Mouse (Mus musculus) limb, embryonic 13.5 days (tissue): ENCODE data around the gene Wdr27. TPM values are rescaled to one million over a fixed set of nuclear protein-coding genes. Genes with fewer than 3 reads are reported as not detected.

Experiments
- ATAC-seq: fragments of 200-750 bp; cut with Nextera tagmentation; 2 replicates; pipeline ENCODE4 v1.8.0; 2017; ENCODE audit warnings: low read depth, moderate number of reproducible peaks, moderate TSS enrichment; ENCODE audit not compliant: low FRiP score
- H3K27ac ChIP-seq: fragments of 300-500 bp; sonication (generic); 2 replicates; pipeline ENCODE4 v1.5.1; 2015; ENCODE audit warnings: inconsistent platforms, mild to moderate bottlenecking, moderate library complexity
- H3K27me3 ChIP-seq: fragments of 300-500 bp; sonication (generic); 2 replicates; pipeline ENCODE4 v1.6.1; 2015; ENCODE audit warnings: mild to moderate bottlenecking, inconsistent platforms
- H3K36me3 ChIP-seq: fragments of 300-500 bp; sonication (generic); 2 replicates; pipeline ENCODE4 v1.6.1; 2015; ENCODE audit warnings: inconsistent platforms, mild to moderate bottlenecking, moderate library complexity
- H3K4me1 ChIP-seq: fragments of 300-500 bp; sonication (generic); 2 replicates; pipeline ENCODE4 v1.6.1; 2015; ENCODE audit warnings: inconsistent platforms
- H3K4me2 ChIP-seq: fragments of 300-500 bp; sonication (generic); replicated peaks from 2 replicates; pipeline ENCODE4 v1.6.1; 2015; ENCODE audit warnings: inconsistent platforms, mild to moderate bottlenecking, moderate library complexity
- H3K4me3 ChIP-seq: fragments of 300-500 bp; sonication (generic); 2 replicates; pipeline ENCODE4 v1.5.1; 2015; ENCODE audit warnings: moderate library complexity, mild to moderate bottlenecking, inconsistent platforms
- H3K9ac ChIP-seq: fragments of 300-500 bp; sonication (generic); 2 replicates; pipeline ENCODE4 v1.6.1; 2015; ENCODE audit warnings: mild to moderate bottlenecking, inconsistent platforms
- H3K9me3 ChIP-seq: fragments of 300-500 bp; sonication (generic); 2 replicates; pipeline ENCODE4 v1.6.1; 2016; ENCODE audit warnings: inconsistent platforms
- WGBS: fragments of 180-500 bp; shearing (Covaris S2); methylation state at CpG from one replicate; pipeline ENCODE4 v1.1.7; 2015; 5-methylcytosine and 5-hydroxymethylcytosine counted together
- polyA plus RNA-seq: library from polyadenylated mRNA; unstranded; fragments of >200 nt; fragmentation: Nextera tagmentation; extraction: Ambion mirVana; gene quantifications from 2 replicates; pipeline ENCODE4 v1.2.1, GENCODE M21; 2015

Gene Wdr27
- polyA plus RNA-seq, 1 experiment from 2014 or later = 5.6 TPM

DNA sequence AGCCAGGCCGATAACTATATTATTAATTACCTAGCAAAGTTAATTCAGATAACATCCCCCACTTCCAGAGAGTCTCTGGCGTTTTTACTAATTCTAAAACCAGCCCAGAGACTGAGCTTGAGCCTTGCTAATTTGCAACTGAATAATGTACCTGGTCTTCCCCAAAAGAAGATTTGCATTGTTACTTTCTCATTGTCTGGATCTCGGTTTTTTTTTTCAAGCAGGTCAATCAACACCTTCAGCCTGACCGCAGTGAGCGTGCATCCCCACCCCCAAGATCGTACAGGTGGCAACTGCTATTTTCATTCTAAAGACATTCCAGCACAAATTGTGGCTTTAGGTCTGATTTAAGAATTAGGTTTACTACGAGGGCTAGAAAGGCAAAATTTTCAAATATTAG lies 136.2 kb downstream of the Wdr27 start:
- Histone ChIP-seq H3K9ac (no peak overlapping the region), H3K27ac (no peak overlapping the region), H3K4me2 (no peak overlapping the region), H3K27me3 (no peaks in the 10 kb centered on the region), H3K36me3 (no peaks in the 10 kb centered on the region), H3K9me3 (no peaks in the 10 kb centered on the region), H3K4me1 (no peaks in the 10 kb centered on the region), H3K4me3 (no peak overlapping the region)
- no peak for ATAC-seq
- 90% methylated on average over 7 of the region's 7 CpGs for WGBS

DNA sequence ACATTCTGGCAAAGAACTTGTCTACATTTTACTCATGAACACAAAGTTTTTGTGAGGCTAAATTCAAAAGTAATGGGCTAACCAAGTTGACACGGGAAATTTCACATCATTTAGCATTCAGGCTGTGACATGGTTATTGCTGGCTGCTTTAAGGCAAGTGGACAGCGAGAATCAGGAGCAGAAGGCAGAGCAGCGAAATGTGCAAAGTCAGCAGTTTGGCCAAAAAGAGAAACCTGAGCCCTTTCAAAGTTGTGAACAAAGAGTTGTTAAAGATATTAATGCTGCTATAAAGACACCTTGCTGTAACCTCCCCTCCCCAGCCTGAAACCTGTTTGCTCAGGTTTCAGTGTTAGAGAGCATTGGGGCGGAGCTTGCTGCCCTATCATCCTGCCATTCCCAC lies 143.7 kb downstream of the Wdr27 start:
- H3K9ac ChIP-seq = no peak overlapping the region
- 83% methylated on average over 4 of the region's 4 CpGs for WGBS
- H3K27me3 ChIP-seq = no peaks in the 10 kb centered on the region
- no peak overlapping the region for H3K27ac ChIP-seq
- no peak for ATAC-seq
- H3K4me1 ChIP-seq = no peaks in the 10 kb centered on the region
- no peak overlapping the region for H3K4me2 ChIP-seq
- H3K4me3 ChIP-seq = no peak overlapping the region
- no peaks in the 10 kb centered on the region for H3K36me3 ChIP-seq
- peaks cover 12% of the 10 kb centered on the region for H3K9me3 ChIP-seq

DNA sequence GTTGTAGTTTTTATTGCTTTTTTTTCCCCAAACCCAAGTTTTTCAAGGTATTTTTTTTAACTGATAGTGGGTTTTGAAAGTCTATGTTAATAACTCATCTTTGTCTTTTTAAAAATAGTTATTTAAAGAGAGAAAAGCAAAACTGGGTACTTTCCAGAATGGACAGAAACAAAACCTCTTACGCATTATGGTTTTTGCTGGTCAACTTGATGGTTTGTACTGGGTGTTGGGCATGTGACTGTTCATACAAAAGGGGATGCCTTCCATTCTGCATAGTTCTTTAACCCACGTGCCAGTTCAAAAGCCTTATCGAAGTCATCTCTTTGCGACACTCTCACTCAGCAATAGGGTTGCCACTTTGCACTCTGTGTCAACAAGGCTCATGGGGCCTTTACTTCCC lies 147.9 kb downstream of the Wdr27 start:
- Histone ChIP-seq H3K4me3 (no peak overlapping the region), H3K9me3 (peaks cover 12% of the 10 kb centered on the region), H3K27me3 (no peaks in the 10 kb centered on the region), H3K4me2 (no peak overlapping the region), H3K9ac (no peak overlapping the region), H3K36me3 (no peaks in the 10 kb centered on the region), H3K27ac (no peak overlapping the region), H3K4me1 (no peaks in the 10 kb centered on the region)
- 94% methylated on average over 4 of the region's 4 CpGs for WGBS
- no peak for ATAC-seq

DNA sequence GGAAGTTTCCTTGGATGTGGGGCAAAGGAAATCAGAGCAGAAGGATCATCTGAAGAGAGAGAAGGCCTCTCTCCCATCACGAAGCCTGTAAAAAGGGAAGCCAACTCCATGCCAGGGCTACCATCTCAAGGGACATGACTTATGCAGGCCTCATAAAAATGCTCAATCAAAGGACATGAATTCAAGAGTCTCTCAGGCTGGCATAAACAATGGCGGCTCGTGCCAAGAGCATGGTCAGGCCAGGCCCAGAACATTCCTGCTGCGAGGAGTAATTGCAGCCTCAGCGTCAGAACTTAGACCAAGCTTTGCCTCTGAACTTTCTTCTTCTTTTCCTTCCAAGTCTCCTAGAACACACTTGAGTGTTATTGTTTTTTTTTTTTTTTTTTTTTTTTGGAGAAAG lies 163.6 kb downstream of the Wdr27 start:
- Histone ChIP-seq H3K36me3 (no peaks in the 10 kb centered on the region), H3K9me3 (no peaks in the 10 kb centered on the region), H3K4me2 (no peak overlapping the region), H3K4me3 (no peak overlapping the region), H3K27me3 (no peaks in the 10 kb centered on the region), H3K27ac (no peak overlapping the region), H3K9ac (no peak overlapping the region), H3K4me1 (0 out of 2 replicates have a peak, but pooled peaks cover 3% of the 10 kb centered on the region)
- 78% methylated on average over 5 of the region's 5 CpGs for WGBS
- no peak for ATAC-seq

DNA sequence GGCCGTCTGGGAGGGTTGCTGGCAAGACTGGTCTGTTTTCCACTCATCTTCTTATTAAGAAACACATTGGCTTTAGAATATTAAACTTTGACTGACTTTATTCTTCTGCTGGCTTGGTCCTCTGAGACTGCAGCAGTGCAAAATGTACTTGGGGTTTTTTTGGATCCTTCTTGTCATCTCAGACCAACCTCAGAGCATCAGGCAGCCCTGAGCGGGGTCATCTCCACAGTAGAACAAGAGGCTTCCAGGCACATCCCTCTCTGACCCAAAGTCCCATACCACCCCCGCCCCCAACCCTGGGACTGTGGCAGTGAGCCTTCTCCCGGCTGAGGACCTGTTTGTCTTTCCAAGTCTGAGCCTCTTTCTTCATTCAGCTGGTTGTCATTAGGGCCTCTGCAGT lies 171.6 kb downstream of the Wdr27 start:
- Histone ChIP-seq H3K36me3 (no peaks in the 10 kb centered on the region), H3K27me3 (no peaks in the 10 kb centered on the region), H3K9ac (no peak overlapping the region), H3K9me3 (no peaks in the 10 kb centered on the region), H3K4me3 (no peak overlapping the region), H3K4me2 (no peak overlapping the region), H3K4me1 (0 out of 2 replicates have a peak, but pooled peaks cover 5% of the 10 kb centered on the region), H3K27ac (no peak overlapping the region)
- 65% methylated on average over 4 of the region's 4 CpGs for WGBS
- no peak for ATAC-seq

DNA sequence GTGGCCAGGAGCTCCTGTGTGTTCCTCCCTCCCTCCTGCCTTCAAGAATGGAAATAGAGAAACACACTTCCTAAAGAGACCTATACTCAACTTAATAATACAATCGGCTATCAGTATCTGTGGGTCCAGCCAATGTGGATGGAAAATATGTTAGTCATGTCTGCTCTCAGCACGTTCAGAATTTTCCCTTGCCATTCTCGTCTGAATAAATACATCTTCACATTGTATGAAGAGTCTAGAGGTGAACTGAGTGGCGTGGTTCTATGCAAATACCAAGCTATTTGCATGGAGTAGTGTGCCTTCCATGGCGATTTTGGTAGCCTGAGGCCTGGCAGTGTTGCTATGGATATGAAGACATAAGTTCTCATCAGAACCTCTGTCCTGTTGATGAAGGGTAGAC lies 172.6 kb downstream of the Wdr27 start:
- Histone ChIP-seq H3K27me3 (no peaks in the 10 kb centered on the region), H3K36me3 (no peaks in the 10 kb centered on the region), H3K9ac (no peak overlapping the region), H3K4me2 (no peak overlapping the region), H3K9me3 (no peaks in the 10 kb centered on the region), H3K27ac (no peak overlapping the region), H3K4me3 (no peak overlapping the region), H3K4me1 (0 out of 2 replicates have a peak, but pooled peaks cover 5% of the 10 kb centered on the region)
- 80% methylated on average over 5 of the region's 5 CpGs for WGBS
- ATAC-seq = no peak

Other genes with a start within 250 kb of the Wdr27 start
- gene Thbs2, start 248.9 kb downstream of the Wdr27 start, polyA plus RNA-seq = 27.5 and 29.8 TPM in 2 replicates
- 31.5 and 32.7 TPM in 2 replicates for gene 1600012H06Rik, start within 50 bp of the Wdr27 start, polyA plus RNA-seq
- gene Phf10, start 18.1 kb upstream of the Wdr27 start, polyA plus RNA-seq = 32.1 and 34.6 TPM in 2 replicates
- gene 9030025P20Rik, start 35.3 kb upstream of the Wdr27 start, polyA plus RNA-seq = 10.9 and 11.0 TPM in 2 replicates
- gene Gm3417, start 35.6 kb upstream of the Wdr27 start, polyA plus RNA-seq = 0.86 TPM in 1 of 2 replicates, not detected in the other
- gene Gm3435, start 67.0 kb upstream of the Wdr27 start, polyA plus RNA-seq = 7.8 and 8.7 TPM in 2 replicates
- 91.4 and 95.4 TPM in 2 replicates for gene Ermard, start 98.0 kb upstream of the Wdr27 start, polyA plus RNA-seq
- gene Tcte3, start 98.3 kb upstream of the Wdr27 start, polyA plus RNA-seq = 0.32 and 0.39 TPM in 2 replicates
- gene Gm3448, start 98.4 kb upstream of the Wdr27 start, polyA plus RNA-seq = 3.3 and 3.8 TPM in 2 replicates